Mouse (Mus musculus): ENCODE measurements around the gene Sncb.
A peak's percentile ranks its signal among the peaks of the same experiment; 100 is the strongest.

The Sncb gene

DNA sequence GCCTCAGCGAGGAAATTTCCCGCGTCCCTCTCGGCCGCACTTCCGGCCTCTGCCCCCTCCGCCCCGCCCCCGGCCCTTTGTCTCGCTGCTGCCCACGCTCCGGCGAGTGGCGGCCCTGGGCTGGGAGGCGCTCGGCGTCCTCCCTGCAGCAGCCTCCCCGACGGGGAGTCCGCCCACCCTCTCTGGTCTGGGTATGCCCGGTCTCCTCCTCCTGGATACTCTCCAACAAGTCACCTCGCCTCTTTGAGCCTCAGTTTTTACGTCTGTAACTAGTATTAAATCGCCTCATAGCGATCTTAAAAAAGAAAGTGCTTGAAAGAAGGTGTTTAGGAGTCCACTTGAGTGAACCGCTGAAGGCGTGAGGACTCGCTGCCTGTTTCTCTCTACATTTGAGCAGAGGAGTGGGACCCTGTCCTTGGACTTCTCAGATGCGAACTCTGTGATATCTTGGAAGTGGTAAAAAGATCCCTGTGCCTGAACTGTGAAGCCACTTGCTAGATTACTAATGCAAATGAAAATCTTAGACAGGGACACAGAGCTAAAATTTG is 16.5 kb downstream of the Sncb start, which contains the start of gene Gprin1:
Gprin1 (minus strand) TSS at position 11 of the 548 bp plus-strand sequence.
- no peak for DNase-seq (ENCODE audit: extremely low read depth, insufficient read length, low spot score)

DNA sequence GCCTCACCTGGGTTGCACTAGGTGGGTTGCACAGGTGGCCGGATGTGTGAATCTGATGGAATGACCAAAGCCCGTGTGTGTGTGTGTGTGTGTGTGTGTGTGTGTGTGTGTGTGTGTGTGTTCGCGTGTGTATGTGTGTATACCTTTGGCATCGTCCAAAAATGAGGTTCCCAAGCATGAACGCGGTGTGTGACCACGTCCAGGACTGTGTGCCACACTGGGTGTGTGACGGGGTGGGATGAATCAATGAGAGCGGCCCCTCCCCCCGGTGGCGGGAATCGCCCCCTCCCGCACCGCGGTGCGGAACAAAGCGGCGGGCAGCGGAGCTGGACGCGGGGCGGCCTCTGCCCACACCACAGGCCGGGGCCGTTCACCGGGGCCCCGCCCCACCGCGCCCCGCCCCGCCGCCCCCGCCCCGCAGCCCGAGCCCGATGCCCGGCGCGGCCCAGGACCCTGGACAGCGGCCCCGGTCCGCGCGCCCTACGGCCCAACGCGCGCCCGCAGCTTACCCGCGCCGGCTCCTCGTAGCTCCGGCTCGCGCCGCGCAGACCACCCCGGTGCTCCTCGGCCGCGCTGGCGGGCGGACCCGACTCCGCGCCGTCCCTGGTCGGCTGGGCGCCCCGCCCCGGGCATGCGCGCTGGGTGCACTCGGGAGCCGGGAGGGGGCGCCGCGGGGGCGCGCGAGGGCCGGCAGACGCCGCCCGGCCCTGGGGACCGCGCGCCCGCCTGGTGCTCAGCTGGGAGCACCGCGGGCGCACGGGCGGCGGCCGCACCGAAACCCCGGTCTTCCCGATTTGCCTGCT is 17.1 kb downstream of the Sncb start:
- DNase-seq (ENCODE audit: extremely low read depth, insufficient read length, low spot score): no peak

DNA sequence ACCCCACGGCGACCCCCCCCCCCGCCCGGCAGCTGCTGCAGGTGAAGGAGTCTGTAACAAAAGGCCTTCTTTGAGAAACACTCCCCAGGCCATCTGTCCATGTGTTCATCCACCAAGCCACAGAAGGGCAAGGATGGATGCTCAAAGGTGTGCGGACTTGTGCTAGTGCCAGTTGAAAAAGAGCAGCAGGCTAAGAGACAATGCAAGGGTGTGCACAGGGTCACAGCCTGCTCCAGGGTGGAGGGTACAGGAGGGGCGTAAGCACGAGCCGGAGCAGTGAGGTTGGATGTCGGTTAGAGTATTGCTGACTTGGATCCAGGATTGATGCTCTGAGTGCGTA is 17.7 kb downstream of the Sncb start:
- no peak for DNase-seq (ENCODE audit: extremely low read depth, insufficient read length, low spot score)

- DNase-seq (ENCODE audit: extremely low read depth, insufficient read length, low spot score): no peak
Observed at GRCm38 (mm10) chr13:54748190-54748589, 18.2 kb downstream of the Sncb start.

DNA sequence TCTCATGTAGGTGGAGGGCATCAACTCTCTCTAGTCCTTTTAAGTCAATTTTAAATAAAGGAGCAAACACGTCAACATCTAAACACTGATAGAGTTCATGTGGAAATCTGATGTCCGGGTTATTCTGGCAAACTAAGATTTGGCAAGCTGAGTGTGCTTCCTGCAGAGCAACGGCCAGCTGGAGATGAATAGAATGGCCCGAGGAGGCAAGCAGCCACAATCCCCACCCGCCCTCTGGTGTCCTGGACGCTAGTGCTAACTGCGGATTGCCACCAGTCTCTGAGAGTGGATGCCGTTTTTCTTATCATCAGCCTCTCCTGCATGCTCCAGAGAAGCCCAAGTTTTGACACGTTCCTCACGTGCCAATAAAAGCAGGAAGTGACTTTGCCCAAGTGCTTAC is 19.5 kb downstream of the Sncb start:
- no peak for DNase-seq (ENCODE audit: extremely low read depth, insufficient read length, low spot score)

DNA sequence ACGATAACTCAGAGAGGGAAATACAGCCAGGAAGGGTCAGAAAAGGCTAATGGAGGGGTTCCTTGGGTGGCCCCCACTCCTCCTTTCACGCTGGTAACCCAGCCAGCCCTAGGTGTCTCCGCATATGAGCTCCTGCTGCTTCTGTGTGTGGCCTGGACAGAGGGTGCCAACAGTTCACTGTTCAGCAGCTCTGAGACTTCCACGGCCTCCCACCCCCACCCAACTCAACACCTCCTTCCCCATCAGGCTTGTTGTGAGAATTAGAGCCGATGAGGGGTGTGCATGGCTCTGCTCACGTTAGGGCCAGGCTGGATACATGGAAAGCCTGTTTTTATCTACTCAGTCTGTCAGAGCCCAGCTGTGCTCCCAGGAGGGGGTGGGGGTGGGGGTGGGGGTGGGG is 20.3 kb downstream of the Sncb start:
- no peak for DNase-seq (ENCODE audit: extremely low read depth, insufficient read length, low spot score)

- no peak for DNase-seq (ENCODE audit: extremely low read depth, insufficient read length, low spot score)
Observed at GRCm38 (mm10) chr13:54738213-54738601, 28.2 kb downstream of the Sncb start.

DNA sequence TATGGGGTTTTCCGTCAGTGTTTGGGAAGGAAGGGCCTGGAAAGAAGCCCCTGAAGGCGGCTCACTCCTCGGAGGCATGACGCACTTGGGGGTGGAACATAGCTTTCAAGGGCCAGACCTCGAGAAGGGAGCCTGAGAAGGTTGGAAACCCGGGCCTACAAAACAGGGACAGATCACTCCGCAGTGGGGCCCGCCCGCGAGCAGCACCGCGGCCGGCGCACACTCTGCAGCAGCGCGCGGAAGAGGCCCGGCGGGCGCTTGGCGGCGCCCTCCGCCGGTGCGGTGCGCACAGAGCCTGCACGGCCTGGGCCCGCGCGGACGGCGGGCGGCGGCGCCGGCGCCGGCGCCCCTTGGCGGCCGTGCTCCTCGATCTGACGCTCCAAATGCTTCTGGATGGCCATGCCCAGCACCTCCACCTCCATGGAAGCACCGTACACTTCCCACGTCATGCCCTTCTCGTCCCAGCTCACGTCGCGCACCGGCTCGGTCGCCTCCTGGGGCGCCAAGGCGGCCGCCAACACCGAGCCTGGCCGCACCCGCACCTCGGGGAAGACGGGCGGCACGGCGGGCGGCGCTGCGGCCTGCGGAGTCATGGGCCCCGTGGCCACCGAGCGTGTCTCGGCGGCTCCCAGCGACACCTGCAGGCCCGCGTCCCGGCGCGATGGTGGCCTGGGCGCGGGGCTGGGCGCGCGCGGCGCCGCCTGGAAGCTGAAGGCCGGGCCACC is 28.7 kb downstream of the Sncb start:
- DNase-seq (ENCODE audit: extremely low read depth, insufficient read length, low spot score): no peak

- no peak for DNase-seq (ENCODE audit: extremely low read depth, insufficient read length, low spot score)
Observed at GRCm38 (mm10) chr13:54736931-54737330, 29.5 kb downstream of the Sncb start.

GRCm38 (mm10) chr13:54726131-54726530 is 40.3 kb downstream of the Sncb start:
- no peak for DNase-seq (ENCODE audit: extremely low read depth, insufficient read length, low spot score)

- DNase-seq (ENCODE audit: extremely low read depth, insufficient read length, low spot score): no peak
Observed at GRCm38 (mm10) chr13:54723143-54723542, 43.3 kb downstream of the Sncb start.

DNA sequence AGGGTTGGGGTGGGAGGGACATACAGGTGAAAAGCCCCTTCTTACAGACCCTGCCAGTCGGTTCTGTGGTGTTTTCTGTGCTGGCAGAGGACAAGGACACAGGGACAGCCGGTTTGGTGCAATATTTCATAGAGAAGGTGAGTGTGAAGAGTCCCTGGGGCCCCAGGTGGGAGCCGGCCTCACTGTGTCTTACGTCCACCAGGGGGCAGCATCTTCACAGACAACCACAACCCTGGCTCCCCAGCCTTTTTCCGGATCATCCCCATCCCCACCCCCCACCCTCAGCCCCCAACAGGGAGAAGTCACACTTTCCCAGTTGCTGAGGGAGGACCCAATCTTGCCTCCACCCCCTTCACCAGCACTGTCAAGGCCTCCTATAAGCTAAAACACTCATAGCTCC is 49.5 kb downstream of the Sncb start:
- DNase-seq (ENCODE audit: extremely low read depth, insufficient read length, low spot score): peak; percentile 43

DNA sequence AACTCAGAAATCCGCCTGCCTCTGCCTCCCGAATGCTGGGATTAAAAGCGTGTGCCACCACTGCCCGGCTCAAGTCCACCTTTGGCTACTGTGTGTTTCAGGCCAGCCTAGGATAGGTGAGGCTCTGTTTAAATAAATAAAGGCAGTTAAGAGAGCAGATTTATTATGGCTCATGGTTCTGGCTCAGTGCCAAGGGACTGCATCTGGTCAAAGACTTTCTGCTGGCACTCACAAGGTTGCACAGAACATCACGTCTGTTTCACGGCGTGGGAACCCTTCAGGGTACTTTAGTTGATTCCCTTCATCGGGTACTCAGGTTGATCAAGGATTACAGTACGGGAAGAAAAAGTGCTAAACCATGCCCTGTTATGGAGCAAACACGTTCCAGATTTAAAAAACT is 51.4 kb downstream of the Sncb start:
- DNase-seq (ENCODE audit: extremely low read depth, insufficient read length, low spot score): no peak

- DNase-seq (ENCODE audit: extremely low read depth, insufficient read length, low spot score): no peak
Observed at GRCm38 (mm10) chr13:54714393-54714792, 52.0 kb downstream of the Sncb start.

DNA sequence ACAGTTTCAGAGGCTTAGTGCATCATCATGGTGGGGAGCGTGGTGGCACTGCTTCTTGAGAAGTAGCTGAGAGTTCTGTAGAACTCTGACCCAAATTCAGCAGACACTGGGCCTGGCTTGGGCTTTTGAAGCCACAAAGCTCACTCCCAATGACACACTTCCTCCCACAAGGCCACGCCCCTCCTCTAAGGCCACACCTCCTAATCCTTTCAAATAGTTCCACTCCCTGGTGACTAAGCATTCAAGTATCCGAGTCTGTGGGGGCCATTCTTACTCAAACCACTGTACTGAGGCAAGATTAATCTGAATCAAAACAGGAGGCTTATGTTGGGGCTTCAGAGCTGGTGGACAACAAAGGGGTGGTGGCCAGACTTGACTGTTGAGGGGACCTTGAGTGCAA is 55.5 kb downstream of the Sncb start:
- peak; percentile 36 for DNase-seq (ENCODE audit: extremely low read depth, insufficient read length, low spot score)
